Mouse (Mus musculus) limb, embryonic 15.5 days (tissue): ENCODE measurements around the gene Topors. TPM values are rescaled to one million over a fixed set of nuclear protein-coding genes. Genes with fewer than 3 reads are reported as not detected.
A peak's percentile ranks its signal among the peaks of the same experiment; 100 is the strongest.
"Not testable (repeated sequence)": the region's sequence is repeated elsewhere in the genome, so short reads cannot be mapped to it uniquely, and the experiment has no call there.

Experiments
- ATAC-seq: fragments of 200-750 bp; cut with Nextera tagmentation; 2 replicates; pipeline ENCODE4 v1.8.0; 2017; ENCODE audit warnings: low read depth, moderate TSS enrichment; ENCODE audit not compliant: insufficient number of reproducible peaks, low FRiP score, low TSS enrichment
- H3K27ac ChIP-seq: fragments of 300-500 bp; sonication (generic); 2 replicates; pipeline ENCODE4 v1.5.1; 2015; ENCODE audit warnings: moderate library complexity, mild to moderate bottlenecking, inconsistent platforms
- H3K27me3 ChIP-seq: fragments of 300-500 bp; sonication (generic); 2 replicates; pipeline ENCODE4 v1.6.1; 2015; ENCODE audit warnings: inconsistent platforms
- H3K36me3 ChIP-seq: fragments of 300-500 bp; sonication (generic); 2 replicates; pipeline ENCODE4 v1.6.1; 2015; ENCODE audit warnings: inconsistent platforms
- H3K4me1 ChIP-seq: fragments of 300-500 bp; sonication (generic); 2 replicates; pipeline ENCODE4 v1.6.1; 2015; ENCODE audit warnings: inconsistent platforms
- H3K4me2 ChIP-seq: fragments of 300-500 bp; sonication (generic); 2 replicates; pipeline ENCODE4 v1.6.1; 2015; ENCODE audit warnings: mild to moderate bottlenecking, inconsistent platforms
- H3K4me3 ChIP-seq: fragments of 300-500 bp; sonication (generic); 2 replicates; pipeline ENCODE4 v1.5.1; 2015; ENCODE audit warnings: mild to moderate bottlenecking, inconsistent platforms
- H3K9ac ChIP-seq: fragments of 300-500 bp; sonication (generic); 2 replicates; pipeline ENCODE4 v1.6.1; 2015; ENCODE audit warnings: inconsistent platforms
- H3K9me3 ChIP-seq: fragments of 300-500 bp; sonication (generic); 2 replicates; pipeline ENCODE4 v1.6.1; 2016; ENCODE audit warnings: inconsistent platforms
- WGBS: fragments of 180-500 bp; shearing (Covaris S2); methylation state at CpG from one replicate; pipeline ENCODE4 v1.1.7; 2015; 5-methylcytosine and 5-hydroxymethylcytosine counted together
- polyA plus RNA-seq: library from polyadenylated mRNA; unstranded; fragments of >200 nt; fragmentation: Nextera tagmentation; extraction: Ambion mirVana; gene quantifications from 2 replicates; pipeline ENCODE4 v1.2.1, GENCODE M21; 2015

The Topors gene
- polyA plus RNA-seq, result 42.2 and 44.0 TPM in 2 replicates

DNA sequence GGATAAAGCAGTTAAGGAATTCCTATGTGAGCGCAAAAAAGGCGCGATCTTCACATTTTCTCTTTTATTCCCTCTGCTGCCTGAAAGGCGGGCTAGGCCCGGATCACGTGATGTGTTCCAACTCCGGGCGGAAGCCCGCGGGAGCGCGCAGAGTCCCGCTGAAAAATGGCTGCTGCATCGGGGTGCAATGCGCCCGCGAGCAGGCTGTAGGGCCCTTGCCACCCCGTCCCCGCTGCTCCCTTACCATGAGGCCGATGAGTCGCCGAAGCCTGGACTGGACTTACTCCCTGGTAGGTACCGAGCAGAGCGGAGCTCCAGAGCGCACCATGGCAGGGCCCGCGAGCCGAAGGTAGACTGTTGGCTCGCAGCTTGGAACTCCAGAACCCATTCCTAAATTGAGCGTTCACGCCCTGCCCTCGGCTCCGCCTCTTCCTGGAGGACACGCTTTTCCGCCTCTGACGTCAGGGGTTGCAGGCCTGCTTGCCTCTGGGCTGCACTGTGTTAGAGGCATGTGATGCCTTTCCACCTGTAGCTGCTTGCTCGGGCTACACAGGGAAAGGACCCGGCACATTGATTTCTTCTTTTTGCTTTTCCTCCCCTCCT is at the start of gene Topors, which contains the start of gene Smim27:
TSS of gene Topors (minus strand) at position 421 of the 603 bp plus-strand sequence.
TSS of gene Smim27 (plus strand) at position 150 of the 603 bp plus-strand sequence.
- ATAC-seq, result peak; percentile 96
- H3K27me3 ChIP-seq, result no peaks in the 10 kb centered on the region
- peaks cover 23% of the 10 kb centered on the region for H3K36me3 ChIP-seq
- peak within 1 kb of the TSS; percentile 85 for H3K4me2 ChIP-seq
- no peaks in the 10 kb centered on the region for H3K9me3 ChIP-seq
- WGBS, result under 1% methylated on average over 38 of the region's 38 CpGs
- H3K4me1 ChIP-seq, result peaks cover 19% of the 10 kb centered on the region
- H3K27ac ChIP-seq, result peak within 1 kb of the TSS; percentile 100
- H3K9ac ChIP-seq, result peak within 1 kb of the TSS; percentile 82
- peak within 1 kb of the TSS; percentile 75 for H3K4me3 ChIP-seq

DNA sequence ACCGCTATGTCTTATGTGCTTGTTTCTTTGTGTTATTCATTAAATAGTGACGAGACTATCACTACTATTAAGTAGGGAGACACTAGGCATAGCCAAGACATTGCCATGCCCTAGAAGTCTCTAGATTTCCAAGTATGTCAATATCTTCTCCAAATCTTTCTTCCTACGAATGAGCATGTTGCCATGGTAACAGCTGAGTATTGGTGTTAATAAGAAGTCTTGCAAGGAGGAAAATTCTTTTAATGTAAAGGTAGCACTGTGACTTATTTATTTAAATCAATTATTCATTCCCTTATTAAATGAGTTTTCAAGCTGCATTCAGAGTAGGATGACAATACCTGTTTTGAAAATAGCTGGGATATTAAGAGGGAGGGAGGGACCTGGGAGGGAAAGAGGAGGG is 47.8 kb upstream of the Topors start:
- ATAC-seq, result no peak
- H3K4me1 ChIP-seq, result no peaks in the 10 kb centered on the region

DNA sequence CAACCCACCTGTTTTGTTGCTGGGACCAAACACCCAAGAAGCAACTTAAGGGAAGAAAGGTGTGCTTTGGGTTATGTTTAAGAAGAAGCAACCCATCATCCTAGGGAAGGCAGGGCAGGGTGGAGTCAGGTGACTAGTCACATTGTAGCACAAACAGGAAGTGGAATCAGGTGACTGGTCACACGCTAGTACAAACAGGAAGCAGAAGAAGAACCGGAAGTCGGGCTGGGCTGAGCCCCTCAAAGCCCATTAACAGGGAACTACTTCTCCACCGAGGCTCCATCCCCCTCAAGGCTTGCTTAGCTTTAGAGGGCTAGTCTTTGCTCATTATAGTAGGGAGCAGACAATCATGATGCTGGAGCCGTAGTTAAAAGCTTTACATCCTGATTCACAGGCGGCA is 43.4 kb upstream of the Topors start:
- H3K27ac ChIP-seq, result no peak overlapping the region
- H3K9ac ChIP-seq, result no peak overlapping the region
- no peak overlapping the region for H3K4me3 ChIP-seq
- H3K9me3 ChIP-seq, result no peaks in the 10 kb centered on the region
- no peaks in the 10 kb centered on the region for H3K4me1 ChIP-seq
- no peaks in the 10 kb centered on the region for H3K36me3 ChIP-seq
- no peak overlapping the region for H3K4me2 ChIP-seq
- no peak for ATAC-seq
- 69% methylated on average over 6 of the region's 6 CpGs for WGBS
- no peaks in the 10 kb centered on the region for H3K27me3 ChIP-seq

More for the DNA sequence above, 47.8 kb upstream of the Topors start:
- H3K4me3 ChIP-seq, result no peak overlapping the region
- 75% methylated on average over 3 of the region's 3 CpGs for WGBS
- no peak overlapping the region for H3K9ac ChIP-seq
- H3K27me3 ChIP-seq, result no peaks in the 10 kb centered on the region
- H3K9me3 ChIP-seq, result no peaks in the 10 kb centered on the region
- H3K36me3 ChIP-seq, result no peaks in the 10 kb centered on the region
- no peak overlapping the region for H3K27ac ChIP-seq
- no peak overlapping the region for H3K4me2 ChIP-seq

DNA sequence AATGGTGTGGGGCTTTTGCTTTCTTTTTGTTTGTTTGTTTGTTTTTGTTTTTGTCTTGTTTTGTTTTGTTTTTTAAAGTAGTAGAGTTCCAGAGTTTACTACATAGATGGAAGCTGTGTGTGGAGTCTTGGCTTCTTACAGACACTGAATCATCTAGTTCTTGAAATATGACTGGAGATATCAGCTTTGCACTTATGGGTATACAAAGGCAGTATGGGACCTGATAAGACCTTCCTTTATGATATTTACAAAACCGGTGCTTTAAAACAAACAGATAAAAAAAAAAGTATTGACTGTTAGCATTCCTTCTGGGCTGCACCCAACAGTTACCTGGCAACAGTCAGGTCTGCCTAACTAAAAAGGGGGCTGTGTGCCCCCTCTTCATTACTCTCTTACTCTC is 42.6 kb upstream of the Topors start:
- ATAC-seq, result no peak
- Histone ChIP-seq H3K9me3 (no peaks in the 10 kb centered on the region), H3K27ac (no peak overlapping the region), H3K36me3 (no peaks in the 10 kb centered on the region), H3K27me3 (no peaks in the 10 kb centered on the region), H3K9ac (no peak overlapping the region), H3K4me2 (no peak overlapping the region), H3K4me1 (no peaks in the 10 kb centered on the region), H3K4me3 (no peak overlapping the region)
- WGBS, result 84% methylated on average over 1 of the region's 1 CpGs

DNA sequence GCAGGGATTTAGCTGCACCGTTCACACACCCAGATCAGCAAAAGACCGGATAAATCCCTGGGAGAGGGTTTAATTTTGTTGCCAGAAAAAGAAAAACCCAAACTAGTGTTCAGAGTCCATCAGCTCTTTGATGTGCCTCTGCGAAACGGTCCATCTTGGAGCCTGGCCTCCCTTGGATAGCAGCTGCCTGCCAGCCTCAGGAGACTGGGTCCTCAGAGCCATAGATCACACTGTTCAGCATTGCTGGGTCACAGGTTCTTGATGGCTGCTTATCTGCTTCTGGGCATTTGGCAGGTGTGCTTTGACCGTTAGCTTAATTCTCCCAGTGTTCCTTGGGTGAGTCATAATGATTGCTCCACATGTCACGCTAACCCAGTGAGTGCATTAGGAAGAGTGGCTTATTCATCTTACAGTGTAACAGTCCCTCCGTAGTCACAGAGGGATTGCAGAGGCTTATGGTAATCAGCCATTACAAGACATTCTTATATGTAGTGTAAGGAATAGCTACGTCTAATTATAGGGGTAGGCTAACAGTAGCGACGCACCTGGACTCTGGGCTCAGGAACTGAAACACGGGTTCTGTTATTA is 41.2 kb upstream of the Topors start:
- H3K27me3 ChIP-seq, result no peaks in the 10 kb centered on the region
- no peaks in the 10 kb centered on the region for H3K36me3 ChIP-seq
- 67% methylated on average over 11 of the region's 11 CpGs for WGBS
- H3K4me3 ChIP-seq, result no peak overlapping the region
- no peaks in the 10 kb centered on the region for H3K9me3 ChIP-seq
- no peak overlapping the region for H3K4me2 ChIP-seq
- no peak overlapping the region for H3K9ac ChIP-seq
- no peaks in the 10 kb centered on the region for H3K4me1 ChIP-seq
- no peak overlapping the region for H3K27ac ChIP-seq
- no peak for ATAC-seq

DNA sequence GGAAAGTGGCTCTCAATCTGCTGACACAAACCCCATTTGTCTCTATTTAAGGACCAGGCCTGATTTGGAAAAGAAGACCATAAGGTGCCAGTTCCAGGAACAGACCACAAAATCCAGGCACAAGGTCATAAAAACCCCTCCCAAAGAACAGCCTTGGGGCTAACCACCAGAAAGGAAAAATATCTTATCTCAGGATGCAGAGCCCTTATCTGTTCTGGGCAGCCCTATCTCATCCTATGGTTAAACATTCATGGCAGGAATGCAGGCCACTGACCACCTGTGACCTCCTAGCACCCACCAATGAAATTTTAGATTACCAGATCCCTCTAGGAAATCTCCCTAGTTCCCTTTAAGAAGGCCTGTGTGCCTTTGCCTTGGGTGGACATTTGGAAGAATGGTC is 40.0 kb upstream of the Topors start:
- Histone ChIP-seq H3K4me1 (no peaks in the 10 kb centered on the region), H3K27ac (no peak overlapping the region), H3K9ac (no peak overlapping the region), H3K4me3 (no peak overlapping the region), H3K4me2 (no peak overlapping the region), H3K27me3 (no peaks in the 10 kb centered on the region), H3K9me3 (no peaks in the 10 kb centered on the region), H3K36me3 (no peaks in the 10 kb centered on the region)
- no peak for ATAC-seq

DNA sequence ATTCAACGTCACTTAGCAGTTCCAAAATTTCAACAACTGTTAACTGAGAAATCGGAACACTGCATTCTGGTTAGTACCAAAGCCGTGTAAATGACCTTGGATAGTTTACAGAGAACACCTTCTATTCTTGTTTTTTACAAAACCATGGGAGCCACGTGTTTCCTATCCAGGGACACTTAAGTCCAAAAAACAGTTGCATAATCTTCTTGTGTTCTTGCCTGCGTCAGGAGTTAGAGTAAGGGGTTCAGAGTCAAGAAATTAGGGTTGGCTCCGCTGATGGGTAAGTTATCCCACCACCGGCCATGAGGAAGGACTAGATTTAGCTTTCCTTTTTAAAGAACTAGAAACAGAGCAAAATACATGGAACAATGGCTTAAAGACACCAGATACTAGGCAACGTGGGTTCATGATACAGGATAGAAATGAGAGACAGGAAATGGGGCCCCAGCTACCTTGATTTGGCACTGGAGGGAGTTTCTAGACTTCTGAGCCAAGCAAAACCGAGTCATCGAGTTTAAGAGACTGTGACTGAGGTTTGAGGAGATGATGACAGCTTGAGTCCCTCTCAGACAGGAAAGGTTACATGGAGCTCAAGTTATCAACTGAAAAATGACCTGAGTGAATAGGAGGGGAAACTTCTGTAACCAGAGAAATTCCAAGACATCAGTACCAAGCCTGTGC is 32.9 kb upstream of the Topors start:
- WGBS, result 73% methylated on average over 10 of the region's 10 CpGs
- no peaks in the 10 kb centered on the region for H3K36me3 ChIP-seq
- no peak for ATAC-seq

DNA sequence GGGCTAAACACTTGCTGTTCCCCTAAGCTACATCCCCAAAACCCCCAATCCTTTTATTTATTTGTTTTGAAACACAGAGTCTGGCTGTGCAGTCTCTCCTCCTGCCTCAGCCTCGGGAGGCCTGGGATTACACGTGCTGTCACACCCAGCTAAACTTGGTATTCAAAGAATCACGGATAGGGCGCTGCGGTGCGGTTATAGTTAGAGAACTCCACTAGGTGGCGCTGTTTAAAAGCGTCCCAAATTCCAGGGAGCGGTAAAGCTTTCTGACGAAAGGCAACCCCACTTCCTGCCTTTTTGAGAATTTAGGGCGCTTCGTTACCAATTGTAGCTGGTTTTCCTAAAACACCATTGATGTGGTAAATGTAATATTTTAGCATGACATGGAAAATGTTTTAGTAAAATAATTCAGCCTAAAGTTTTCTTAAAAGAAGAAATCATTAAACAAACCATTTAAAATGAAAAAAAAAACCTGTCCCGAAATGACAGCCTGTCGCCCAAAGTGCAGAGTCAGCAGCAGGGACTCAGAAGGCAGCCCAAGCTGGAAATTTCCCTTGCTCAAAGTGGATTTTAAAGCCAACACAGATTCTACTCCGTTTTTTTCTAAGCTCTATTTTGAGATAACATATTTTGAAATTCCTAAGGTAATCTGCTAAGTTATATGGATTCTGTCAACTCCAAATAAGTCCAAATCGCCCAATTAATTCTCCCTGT is 31.6 kb upstream of the Topors start:
- 9% methylated on average over 16 of the region's 16 CpGs for WGBS
- H3K4me2 ChIP-seq, result peak overlapping the region; percentile 8; the same call in 1 of the 2 replicates
- no peak overlapping the region for H3K27ac ChIP-seq
- H3K27me3 ChIP-seq, result 0 out of 2 replicates have a peak, but pooled peaks cover 5% of the 10 kb centered on the region
- peak overlapping the region; percentile 1; the same call in 1 of the 2 replicates for H3K4me3 ChIP-seq
- no peaks in the 10 kb centered on the region for H3K4me1 ChIP-seq
- H3K9ac ChIP-seq, result no peak overlapping the region
- ATAC-seq, result no peak
- H3K9me3 ChIP-seq, result no peaks in the 10 kb centered on the region
- H3K36me3 ChIP-seq, result no peaks in the 10 kb centered on the region

More for the DNA sequence above, 32.9 kb upstream of the Topors start:
- H3K9ac ChIP-seq, result no peak overlapping the region
- H3K4me1 ChIP-seq, result no peaks in the 10 kb centered on the region
- no peak overlapping the region for H3K4me2 ChIP-seq
- H3K27me3 ChIP-seq, result 0 out of 2 replicates have a peak, but pooled peaks cover 5% of the 10 kb centered on the region
- no peak overlapping the region for H3K27ac ChIP-seq
- no peaks in the 10 kb centered on the region for H3K9me3 ChIP-seq
- no peak overlapping the region for H3K4me3 ChIP-seq

DNA sequence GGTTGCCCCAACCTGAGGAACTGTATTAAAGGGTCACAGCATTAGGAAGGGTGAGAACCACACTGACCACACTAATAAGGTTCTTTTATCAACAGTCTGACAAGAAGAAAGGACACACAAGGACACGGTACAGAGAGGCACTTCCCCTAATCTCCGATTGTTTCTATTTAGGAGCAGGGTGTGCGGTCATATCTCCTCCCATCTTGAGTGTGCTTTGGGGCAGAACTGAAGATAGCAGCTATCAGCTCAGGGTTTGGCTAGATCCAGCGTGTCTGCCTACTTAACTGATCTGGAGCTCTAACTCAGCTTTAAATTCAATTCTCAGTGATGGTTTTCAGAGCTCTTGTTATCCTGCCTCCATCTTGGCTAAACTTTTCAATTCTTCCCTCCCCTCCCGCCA is 29.5 kb upstream of the Topors start:
- 79% methylated on average over 5 of the region's 5 CpGs for WGBS
- peaks cover 1% of the 10 kb centered on the region; the same call in 1 of the 2 replicates for H3K9me3 ChIP-seq
- ATAC-seq, result no peak
- no peak overlapping the region for H3K9ac ChIP-seq
- H3K4me2 ChIP-seq, result no peak overlapping the region
- no peaks in the 10 kb centered on the region for H3K36me3 ChIP-seq
- H3K27ac ChIP-seq, result no peak overlapping the region
- no peaks in the 10 kb centered on the region for H3K4me1 ChIP-seq
- 0 out of 2 replicates have a peak, but pooled peaks cover 5% of the 10 kb centered on the region for H3K27me3 ChIP-seq
- no peak overlapping the region for H3K4me3 ChIP-seq

DNA sequence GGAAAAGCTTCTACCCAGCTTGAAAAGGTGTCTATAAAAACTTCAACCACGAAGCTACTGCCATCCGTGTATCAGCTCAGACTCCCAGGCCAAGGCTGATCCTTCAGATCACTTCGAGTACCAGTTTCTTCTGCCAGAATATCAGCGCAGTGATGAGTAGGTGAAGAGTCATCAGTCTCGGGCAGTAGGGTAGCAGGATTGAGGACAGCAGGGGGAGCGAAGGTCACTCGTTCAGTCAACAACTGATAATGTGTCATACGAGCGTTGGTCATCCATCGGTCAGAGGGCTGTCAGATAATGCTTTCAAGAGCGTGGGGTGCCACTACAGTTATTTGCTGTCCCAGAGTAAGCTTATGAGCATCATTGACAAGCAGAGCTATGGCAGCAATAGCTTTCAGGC is 21.9 kb upstream of the Topors start:
- H3K36me3 ChIP-seq, H3K27ac ChIP-seq, ATAC-seq, H3K4me3 ChIP-seq, H3K4me1 ChIP-seq, H3K9ac ChIP-seq, H3K27me3 ChIP-seq, H3K9me3 ChIP-seq, H3K4me2 ChIP-seq: not testable (repeated sequence)
- 95% methylated on average over 11 of the region's 11 CpGs for WGBS

DNA sequence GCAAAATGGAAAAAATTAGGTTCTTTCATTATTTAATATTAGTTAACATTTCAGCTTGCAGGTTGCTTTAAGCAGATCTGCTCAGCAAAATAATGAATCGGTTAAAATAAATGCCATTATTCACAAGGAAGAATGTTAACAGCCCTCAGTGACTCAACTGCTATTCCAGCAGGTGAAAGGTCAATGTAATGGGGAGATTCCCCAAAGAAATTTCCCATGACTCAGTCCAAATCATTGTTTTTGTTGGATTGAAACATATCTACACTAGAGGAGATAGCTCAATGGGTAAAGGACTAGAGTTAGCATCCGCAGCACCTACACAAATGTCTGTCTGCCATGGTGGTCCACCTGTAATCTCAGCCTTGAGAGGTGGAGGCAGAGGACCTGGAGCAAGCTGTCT is 19.4 kb upstream of the Topors start:
- ATAC-seq, result no peak
- Histone ChIP-seq H3K36me3 (no peaks in the 10 kb centered on the region), H3K9ac (no peak overlapping the region), H3K4me1 (no peaks in the 10 kb centered on the region), H3K27ac (no peak overlapping the region), H3K4me2 (no peak overlapping the region), H3K9me3 (peaks cover 2% of the 10 kb centered on the region; the same call in 1 of the 2 replicates), H3K27me3 (no peaks in the 10 kb centered on the region), H3K4me3 (no peak overlapping the region)
- 83% methylated on average over 2 of the region's 2 CpGs for WGBS

DNA sequence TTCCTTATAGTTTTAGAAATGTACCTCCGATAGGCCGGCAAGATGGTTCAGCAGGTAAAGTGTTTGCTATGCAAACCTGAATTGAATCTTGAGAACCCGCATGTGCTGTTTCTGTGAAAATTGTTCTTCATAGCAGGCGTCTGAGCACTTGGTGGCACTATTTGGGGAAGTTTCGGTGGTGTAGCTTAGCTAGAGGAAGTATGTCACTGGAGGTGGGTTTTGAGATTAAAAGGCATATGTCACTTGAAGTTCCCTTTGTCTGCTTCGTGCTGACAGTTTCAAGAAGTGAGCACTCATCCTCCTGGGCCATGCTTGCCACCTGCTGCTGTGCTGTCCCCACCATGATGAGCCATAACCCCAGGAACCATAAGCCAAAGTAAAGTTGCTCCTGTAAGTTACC is 17.8 kb upstream of the Topors start:
- no peaks in the 10 kb centered on the region for H3K4me1 ChIP-seq
- H3K9ac ChIP-seq, result no peak overlapping the region
- 72% methylated on average over 6 of the region's 6 CpGs for WGBS
- no peaks in the 10 kb centered on the region for H3K36me3 ChIP-seq
- no peak overlapping the region for H3K4me2 ChIP-seq
- H3K27me3 ChIP-seq, result no peaks in the 10 kb centered on the region
- H3K27ac ChIP-seq, result no peak overlapping the region
- no peak for ATAC-seq
- no peaks in the 10 kb centered on the region for H3K9me3 ChIP-seq
- H3K4me3 ChIP-seq, result no peak overlapping the region
